Mouse (Mus musculus) c-Kit-positive CD71-positive TER-119-negative erythroid progenitor cells, embryonic 14.5 days (primary cell): ENCODE measurements around the gene Cmip.

Source experiments
- DNase-seq: peaks from one replicate; pipeline ENCODE4 v3.0.0-alpha.2; 2013; ENCODE audit warnings: low read depth

Cmip gene

DNA sequence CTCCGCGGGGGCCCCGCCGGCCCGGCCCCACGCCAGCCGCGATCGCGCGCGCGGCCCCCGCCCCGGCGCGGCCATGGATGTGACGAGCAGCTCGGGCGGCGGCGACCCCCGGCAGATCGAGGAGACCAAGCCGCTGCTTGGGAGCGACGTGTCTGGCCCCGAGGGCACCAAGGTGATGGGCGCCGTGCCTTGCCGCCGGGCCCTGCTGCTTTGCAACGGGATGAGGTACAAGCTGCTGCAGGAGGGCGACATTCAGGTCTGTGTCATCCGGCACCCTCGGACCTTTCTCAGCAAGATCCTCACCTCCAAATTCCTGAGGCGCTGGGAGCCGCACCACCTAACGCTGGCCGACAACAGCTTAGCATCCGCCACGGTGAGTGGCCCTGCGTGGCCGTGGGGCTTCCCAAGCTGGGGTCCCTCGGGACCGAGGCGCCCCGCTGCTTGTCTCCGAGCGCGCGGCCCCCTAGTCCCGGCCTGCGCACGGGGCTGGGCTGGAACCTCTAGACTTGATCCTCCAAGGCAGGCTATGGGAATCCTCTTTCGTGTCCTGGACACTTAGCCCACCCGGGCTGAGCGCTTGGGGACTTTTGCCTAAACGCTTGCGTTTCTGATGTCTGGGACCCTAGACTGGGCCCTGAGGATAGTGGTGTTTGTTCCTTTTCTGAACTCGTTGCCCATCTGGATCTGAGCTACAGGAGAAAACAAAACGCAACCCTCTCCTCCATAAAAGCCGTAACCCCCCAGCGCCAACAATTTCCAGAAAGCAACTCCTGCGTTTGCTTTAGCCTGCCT, at the start of gene Cmip:
Gene Cmip (plus strand): TSS at position 36 of the 792 bp plus-strand sequence.
- no peak for DNase-seq

DNA sequence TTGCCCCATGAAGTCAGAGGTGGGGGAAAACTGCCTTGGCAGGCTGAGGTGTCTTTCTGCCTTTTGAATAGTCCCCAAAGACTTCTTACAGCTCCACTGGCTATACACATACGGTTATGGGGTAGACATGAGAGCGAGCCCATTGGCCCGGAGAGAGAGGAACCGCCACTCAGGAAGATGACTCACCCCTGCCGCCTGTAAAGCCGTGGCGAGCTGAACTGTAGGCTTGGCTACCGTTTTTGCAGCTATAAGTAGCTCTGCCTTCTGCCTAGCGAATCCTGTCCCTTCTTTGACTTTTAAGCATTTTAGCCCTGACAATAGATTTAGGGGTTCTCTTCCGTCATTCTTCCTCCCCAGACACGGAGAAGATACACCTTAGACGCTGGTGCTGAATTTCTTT, 47.7 kb upstream of the Cmip start:
- DNase-seq, result no peak

GRCm38 (mm10) chr8:117212100-117212499, 44.8 kb upstream of the Cmip start:
- no peak for DNase-seq

GRCm38 (mm10) chr8:117217724-117218123, 39.1 kb upstream of the Cmip start:
- no peak for DNase-seq

DNA sequence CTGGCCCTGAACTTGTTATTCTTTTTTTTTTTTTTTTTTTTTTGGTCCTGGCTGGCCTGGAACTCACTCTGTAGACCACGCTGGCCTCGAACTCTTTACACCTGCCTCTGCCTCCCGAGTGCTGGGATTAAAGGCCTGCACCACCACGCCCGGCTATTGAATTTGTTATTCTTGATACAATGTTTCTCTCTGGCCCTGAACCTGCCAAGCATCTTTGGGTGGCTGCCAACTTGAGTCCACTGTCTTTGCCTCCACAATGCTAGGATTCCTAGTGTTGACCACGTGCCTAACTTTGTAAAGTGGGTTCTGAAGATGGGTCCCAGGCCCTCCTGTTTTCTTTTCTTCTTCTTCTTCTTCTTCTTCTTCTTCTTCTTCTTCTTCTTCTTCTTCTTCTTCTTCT, 34.5 kb upstream of the Cmip start:
- no peak for DNase-seq

DNA sequence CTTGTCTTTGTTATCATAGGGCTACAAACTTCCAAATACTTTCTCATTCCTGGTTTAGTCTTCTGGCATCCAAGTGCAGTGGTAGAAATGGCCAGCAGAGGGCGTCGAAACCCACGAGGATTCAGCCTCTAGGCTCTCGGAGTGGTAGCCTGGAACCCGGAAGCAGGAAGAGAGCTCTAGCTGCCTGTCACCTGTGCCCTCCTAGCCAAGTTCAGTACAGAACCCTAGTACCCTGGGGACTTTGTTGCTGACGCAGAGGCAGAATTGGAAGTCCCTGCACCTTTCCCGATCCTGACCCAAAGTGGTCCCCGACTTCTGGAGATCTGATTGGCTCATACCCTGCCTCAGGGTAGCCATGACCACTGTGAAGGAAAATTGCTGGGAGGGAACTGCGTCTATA, 32.2 kb upstream of the Cmip start:
- DNase-seq, result peak; percentile 78

- no peak for DNase-seq
Measured at GRCm38 (mm10) chr8:117226306-117226705, 30.6 kb upstream of the Cmip start.

- no peak for DNase-seq
Measured at GRCm38 (mm10) chr8:117227339-117227738, 29.5 kb upstream of the Cmip start.

- DNase-seq, result no peak
Measured at GRCm38 (mm10) chr8:117233199-117233598, 23.7 kb upstream of the Cmip start.

DNA sequence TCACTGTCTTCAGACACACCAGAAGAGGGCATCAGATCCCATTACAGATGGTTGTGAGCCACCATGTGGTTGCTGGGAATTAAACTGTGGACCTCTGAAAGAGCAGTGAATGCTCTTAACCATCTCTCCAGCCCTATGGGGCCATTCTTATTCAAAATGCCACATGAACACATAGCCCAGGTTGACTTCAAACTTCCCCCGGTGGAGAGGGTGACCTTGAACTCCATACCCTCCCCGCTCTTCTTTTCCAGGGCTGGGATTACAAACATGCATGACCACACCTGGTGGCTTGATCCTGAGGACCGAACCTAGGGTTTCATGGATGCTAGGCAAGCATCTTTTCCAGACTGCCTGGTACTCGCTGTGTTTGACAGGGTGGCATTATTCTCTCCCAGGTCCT, 20.3 kb upstream of the Cmip start:
- DNase-seq, result no peak

DNA sequence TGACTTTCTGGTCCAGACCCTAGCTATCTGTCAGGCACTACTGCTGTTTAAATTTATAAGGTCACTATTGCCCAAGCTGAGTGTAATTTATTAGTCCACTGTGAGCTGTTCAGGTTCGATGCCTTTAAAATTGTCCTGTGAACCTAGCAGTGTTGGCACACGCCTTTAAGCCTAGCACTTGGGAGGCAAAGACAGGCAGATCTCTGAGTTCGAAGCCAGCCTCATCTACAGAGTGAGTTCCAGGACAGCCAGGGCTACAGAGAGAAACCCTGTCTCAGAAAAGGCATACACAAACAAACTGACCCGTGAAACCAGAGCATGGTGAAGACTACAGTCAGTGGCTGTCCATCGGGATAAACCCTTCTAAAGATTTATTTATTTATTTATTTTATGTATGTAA, 16.5 kb upstream of the Cmip start:
- DNase-seq, result no peak

DNA sequence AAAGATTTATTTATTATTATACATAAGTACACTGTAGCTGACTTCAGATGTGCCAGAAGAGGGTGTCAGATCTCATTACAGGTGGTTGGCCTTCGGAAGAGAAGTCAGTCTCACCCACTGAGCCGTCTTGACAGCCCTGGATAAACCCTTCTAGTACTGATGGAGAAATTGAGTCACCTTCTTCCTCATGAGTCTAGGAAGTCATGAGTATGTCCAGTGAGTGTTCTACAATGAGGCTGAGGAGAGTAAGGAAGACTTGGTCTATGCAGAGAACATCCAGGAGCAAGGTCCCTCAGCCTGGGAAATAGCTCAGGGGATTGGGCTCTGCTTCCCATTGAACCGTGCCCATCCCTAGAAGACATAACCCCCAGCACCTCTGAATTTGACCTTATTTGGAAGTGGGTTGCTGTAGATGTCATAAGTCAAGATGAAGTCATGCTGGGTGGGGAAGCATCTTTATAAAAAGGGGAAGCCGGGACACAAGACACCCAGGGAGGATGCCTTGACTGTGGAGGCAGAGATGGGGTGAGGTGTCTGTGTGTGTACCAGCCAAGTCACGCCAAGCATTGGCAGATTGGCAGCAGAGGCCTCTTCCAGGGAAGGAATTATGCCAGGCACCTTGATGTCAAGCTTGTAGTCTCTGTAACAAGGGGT, 15.9 kb upstream of the Cmip start:
- DNase-seq, result no peak

DNA sequence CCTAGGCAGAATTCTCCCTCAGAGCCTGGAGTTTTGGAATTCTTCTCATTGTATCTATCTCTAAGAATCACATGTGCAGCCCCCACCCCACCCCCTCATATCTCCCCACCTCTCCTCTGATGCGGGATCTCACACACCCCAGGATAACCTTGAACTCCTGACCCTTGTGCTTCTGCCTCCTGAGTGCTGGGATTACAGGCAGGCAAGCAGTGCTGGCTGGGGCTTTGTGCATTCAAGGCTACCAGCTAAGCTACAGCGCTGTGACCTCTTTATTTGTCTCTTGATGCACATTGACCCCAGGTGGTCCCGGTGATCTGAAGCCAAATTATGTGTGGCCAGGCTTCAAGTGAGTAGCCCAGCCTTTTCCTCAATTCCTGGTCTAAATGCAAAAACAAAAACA, 15.0 kb upstream of the Cmip start:
- DNase-seq, result no peak

GRCm38 (mm10) chr8:117242286-117242685, 14.6 kb upstream of the Cmip start:
- no peak for DNase-seq

GRCm38 (mm10) chr8:117244601-117245000, 12.3 kb upstream of the Cmip start:
- DNase-seq, result no peak

DNA sequence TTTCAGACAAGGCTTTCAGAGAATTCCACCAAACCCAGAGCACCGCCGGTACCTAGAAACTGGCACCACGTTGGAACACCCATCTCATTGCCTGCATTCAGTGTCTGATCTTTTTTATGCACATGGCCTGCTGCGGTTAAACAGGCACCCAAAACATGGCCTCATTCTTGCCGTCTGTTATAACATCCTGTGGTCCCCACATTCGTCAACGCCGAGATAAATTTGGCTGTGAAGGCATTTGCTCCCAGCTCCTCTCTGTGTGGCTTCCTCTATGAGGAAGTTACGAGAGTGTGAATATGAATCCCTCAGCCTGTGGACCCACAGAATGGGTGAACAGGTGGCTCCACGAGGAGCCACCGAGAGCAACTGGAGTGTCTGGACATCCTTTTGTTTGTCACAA, 8.5 kb upstream of the Cmip start:
- no peak for DNase-seq

- DNase-seq, result no peak
Measured at GRCm38 (mm10) chr8:117251086-117251681, 5.7 kb upstream of the Cmip start.

- DNase-seq, result no peak
Measured at GRCm38 (mm10) chr8:117252650-117253049, 4.2 kb upstream of the Cmip start.

DNA sequence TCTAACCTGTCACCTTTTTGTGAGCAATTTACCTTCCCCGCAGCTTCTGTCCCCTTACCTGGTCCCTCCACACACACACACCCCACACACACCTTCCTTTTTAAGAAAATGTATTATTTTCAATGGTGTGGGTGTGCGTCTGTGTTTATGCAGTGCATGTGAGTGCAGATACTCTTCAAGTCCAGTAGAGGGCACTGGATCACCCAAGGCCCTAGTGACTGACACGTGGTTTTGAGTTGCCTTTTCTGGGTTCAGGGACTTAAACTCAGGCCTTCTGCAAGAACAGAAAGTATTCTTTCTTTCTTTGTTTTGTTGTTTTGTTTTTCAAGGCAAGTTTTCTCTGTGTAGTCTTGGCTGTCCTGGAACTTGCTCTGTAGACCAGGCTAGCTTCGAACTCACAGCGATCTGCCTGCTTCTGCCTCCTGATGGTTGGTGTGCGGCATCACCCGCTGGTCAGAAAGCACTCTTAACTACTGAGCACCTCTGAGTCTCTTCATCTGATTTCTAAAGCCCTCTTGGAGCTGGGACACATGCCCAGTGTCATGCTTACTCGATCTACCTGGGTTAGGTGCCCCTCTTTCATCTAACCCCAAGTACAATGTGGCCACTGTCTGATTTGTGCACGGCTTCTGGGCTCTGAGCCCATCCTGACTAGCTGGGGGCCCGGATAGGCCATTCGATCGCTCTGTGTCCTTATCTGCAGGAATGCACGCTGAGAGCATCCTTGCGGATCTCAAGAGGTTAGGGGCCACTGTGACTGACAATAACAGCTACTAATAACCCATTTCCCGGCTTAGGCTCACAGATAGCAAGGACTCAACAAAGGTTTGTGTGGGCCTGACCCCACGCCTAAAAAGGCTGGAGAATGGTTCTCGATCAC, 3.2 kb upstream of the Cmip start:
- no peak for DNase-seq

- no peak for DNase-seq
Measured at GRCm38 (mm10) chr8:117254496-117254895, 2.4 kb upstream of the Cmip start.

DNA sequence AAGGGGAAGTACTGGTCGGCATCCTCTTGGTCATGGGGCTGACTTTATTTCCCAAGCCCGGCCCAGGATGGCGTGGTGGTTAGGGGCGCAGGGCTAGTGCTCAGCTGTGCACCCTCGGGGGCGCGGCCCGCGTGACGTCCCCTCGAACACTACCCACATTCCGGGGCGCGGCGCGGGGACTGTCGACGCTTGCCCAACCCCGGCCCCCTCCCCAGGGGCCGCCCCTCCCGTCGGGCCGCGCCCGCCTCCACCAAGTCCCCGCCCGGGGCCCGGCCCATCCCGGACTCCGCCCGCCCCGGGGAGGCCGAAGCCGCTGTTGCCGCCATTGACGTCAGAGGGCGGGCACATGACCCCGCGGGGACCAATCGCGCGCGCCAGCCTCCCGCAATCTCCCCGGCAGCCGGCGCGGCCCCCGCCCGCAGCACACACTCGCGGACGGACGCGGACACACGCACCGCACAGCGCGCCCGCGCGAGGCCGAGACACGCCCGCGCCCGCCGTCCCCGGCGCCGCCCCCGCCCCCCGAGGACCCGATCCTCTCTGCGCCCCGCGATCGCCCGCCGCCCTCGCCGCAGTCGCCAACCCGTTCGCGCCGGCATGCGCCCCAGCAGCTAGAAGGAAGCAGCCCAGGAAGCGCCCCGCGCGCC, 449 bp upstream of the Cmip start:
- peak; percentile 74 for DNase-seq
